Mouse (Mus musculus) kidney, adult 11 months (tissue): ENCODE measurements at regions not wholly inside any gene's neighbourhood (a gene's known extent, or its start where the extent isn't known, plus 50 kb on each side); places are given as distances from the start of the nearest gene placed in this dataset.
"Not testable (repeated sequence)": the region's sequence is repeated elsewhere in the genome, so short reads cannot be mapped to it uniquely, and the experiment has no call there.

Experiments
- DNase-seq: peaks from one replicate; pipeline ENCODE4 v3.0.0; 2022

- DNase-seq, result peak; percentile 15
Measured at GRCm38 (mm10) chrX:162359767-162360545, 200.4 kb upstream of the Nhs start.

- no peak for DNase-seq
Measured at GRCm38 (mm10) chrX:162348341-162348740, 188.8 kb upstream of the Nhs start.

DNA sequence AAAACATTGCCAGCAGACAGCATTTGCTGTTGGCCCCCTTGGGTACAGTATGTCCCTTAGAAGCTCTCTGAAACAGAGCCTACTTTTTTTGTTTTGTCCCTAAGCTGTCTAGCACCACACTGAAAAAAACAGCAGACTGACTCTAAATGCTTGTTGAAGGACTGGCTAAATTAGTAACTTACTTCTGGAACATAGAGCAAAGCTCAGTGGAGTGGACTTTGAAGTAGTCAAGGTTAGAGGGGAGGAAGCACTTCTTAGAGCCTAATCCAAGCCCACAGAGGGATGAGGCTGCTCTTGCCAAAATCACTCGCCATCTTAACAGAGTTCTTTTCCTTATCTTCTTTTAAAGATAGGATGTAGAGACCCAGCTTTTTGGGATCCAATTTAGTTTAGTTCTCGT is 188.4 kb upstream of the Nhs start:
- DNase-seq, result no peak

DNA sequence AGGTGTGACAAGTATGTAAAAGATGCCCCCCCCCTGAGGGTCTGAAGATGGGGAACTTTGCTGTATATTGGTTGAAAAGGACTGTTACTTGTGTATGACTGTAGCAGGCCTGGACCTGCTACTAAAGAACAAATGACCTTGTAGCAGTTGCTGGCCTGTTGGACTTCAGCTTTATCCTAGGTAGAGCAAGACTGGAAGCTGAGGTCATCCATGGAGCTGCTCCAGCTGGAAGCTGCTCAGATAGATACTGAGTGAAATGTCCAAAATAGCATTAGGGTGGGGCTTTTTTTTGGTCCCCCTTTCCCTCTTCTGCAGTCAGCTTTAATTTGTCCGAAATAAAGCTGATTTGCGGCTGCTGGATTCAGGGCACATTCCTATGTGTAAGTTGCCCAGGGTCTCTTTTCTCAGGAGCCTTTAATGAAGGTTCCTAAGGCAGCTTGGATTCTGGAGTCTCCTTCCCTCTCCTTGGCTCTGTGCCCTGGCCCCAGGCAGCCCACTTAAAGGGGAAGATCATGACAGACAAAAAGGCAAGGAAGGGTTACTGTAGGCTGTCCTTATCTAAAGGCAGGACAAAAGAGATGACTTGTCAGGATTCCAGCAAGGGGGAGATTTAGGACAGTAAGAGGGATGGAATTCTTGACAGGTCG is 186.1 kb upstream of the Nhs start:
- DNase-seq, result no peak

DNA sequence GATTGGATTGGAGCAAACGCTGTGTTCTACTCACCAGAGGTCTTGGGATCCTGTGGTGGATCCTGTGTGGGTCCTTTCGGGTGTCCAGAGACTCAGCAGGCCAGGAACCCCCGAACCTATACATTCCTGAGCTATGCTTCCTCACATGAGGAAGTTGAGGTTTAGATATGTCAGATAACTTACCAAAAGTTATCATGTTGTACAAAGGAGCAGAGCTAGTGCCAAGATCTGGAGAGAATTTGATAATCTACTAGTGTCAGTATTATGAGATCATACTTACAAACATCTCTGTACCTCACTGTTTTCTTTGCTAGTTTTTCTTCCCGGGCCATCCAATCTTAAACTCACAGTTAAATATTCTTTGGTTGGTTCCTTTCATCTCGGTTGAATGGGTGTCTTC is 172.6 kb upstream of the Nhs start:
- no peak for DNase-seq

DNA sequence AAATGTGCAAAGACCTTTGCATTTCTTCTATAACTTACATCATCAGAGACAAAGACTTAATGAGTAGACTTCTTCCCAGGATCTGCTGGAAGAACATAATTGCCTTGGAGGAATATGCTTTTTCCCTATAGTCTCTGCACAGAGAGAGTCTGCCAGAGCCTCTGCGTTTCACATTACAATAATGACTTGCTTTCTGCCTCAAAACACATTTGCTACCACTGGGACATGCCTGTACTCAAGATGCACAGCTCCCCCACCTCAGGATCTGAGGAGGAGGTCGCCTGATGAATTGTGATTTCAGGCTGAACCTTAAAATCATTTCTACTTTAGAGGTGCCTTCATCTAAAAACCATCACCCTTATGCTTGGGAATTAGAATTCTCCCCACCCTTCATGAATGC is 148.1 kb upstream of the Nhs start:
- DNase-seq, result no peak

- no peak for DNase-seq
Measured at GRCm38 (mm10) chrX:162304145-162304544, 144.6 kb upstream of the Nhs start.

- DNase-seq, result no peak
Measured at GRCm38 (mm10) chrX:162302788-162303187, 143.3 kb upstream of the Nhs start.

GRCm38 (mm10) chrX:162291234-162291633 is 131.7 kb upstream of the Nhs start:
- no peak for DNase-seq

DNA sequence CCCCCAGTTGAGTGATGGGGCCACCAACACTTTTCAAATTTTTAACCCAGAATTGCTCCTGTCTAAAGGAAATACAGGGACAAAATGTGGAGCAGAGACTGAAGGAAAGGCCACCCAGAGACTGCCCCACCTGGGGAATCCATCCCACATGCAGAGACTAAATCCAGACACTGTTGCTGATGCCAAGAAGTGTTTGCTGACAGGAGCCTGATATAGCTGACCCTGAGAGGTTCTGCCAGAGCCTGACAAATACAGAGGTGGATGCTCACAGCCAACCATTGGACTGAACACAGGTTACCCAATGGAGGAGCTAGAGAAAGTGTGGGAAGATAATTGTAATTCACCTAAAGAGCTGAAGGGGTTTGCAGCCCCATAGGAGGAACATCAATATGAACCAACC is 126.6 kb upstream of the Nhs start:
- DNase-seq, result not testable (repeated sequence)

DNA sequence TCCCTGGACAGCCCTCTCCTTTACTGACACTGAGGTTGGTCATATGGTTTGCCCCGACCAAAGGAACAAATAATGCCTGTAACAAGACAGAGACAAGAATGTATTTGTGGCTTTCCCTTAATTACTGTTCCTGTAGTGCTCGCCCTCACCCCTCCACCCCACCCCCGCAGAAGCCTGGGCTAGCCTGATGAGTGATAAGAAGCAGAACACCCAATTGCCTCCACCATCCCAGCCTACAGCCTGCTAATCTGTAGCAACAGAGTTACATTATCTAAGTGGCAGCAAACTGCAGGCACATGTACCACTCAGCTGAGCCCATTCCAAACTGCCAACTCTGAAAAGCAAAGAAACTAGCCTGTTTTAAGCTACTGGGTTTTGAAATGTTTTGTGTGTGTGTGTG is 124.7 kb upstream of the Nhs start:
- no peak for DNase-seq

DNA sequence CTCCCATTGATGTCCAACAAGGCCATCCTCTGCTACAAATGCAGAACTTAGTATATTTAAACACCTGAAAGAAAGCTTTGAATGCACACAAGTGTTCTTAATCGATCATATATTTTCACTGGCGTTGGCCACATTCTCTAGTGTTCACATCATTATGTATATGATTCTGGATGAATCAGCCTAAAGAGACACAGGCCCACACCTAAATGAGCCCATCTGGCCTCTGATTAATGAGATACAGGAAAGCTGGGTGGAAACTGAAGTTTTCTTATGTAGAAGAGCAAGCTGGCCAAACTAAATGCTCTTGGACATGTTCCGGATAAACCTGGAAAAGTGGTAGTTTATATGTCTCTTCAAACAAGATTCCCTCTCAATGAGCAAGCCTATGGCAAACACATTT is 123.2 kb upstream of the Nhs start:
- DNase-seq, result no peak

DNA sequence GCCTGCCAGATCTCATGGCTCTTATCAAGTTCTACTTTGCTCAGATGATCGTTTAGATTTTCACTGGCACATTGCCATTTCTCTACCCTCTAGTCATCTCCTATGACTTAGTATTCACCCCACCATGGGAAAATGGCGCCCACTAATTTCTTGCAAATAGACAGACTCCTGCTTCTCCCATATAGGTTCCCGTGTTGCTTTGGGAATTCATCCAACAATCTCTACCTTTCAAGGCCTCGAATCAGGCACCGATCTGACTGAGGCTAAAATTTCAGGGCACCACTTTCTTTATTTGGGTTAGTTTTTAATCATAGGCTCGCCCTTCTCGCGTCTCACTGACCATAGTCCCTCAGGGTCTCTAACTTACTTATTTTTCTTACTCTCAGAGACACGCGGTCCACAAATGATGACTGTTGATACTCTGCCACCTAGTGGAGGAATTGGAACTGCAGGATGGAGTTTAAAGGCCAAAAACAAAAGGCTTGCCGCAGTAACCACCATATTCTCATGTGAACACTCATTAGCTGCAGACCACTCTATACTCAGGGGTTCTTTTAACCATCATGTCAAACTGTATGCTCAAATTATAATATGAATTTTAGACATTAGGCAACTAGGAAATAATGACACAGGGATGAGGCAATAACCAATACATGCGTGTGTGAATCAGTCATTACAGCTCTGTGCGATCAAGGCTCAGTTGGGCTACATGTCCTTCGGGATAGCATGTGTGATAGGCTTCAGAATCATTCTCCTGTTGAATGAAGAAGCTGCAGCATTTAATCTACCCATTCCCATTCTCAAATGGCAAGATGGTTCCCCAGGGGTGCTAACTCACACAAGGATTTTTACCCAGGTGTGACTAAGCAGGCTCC is 119.5 kb upstream of the Nhs start:
- peak; percentile 44 for DNase-seq

GRCm38 (mm10) chrX:162274581-162274980 is 115.1 kb upstream of the Nhs start:
- DNase-seq, result no peak

DNA sequence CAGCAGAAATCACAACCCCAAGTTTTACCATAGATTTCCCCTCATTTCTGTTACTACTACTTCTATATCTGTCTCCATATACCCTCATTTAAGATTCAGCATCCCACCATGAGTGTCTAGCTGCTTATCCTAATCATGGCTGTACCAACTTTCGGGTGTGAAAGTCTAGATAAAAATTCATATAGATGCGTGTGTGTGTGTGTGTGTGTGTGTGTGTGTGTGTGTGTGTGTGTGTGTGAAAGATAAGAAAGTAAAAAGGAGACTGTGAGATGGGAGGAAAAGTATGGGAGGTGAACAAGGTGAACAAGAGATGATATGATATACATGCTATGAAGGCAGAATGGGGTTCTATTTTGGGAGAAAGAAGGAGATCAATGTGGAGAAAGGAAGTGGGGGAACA is 111.7 kb upstream of the Nhs start:
- DNase-seq, result no peak

- no peak for DNase-seq
Measured at GRCm38 (mm10) chrX:162268918-162269317, 109.4 kb upstream of the Nhs start.

DNA sequence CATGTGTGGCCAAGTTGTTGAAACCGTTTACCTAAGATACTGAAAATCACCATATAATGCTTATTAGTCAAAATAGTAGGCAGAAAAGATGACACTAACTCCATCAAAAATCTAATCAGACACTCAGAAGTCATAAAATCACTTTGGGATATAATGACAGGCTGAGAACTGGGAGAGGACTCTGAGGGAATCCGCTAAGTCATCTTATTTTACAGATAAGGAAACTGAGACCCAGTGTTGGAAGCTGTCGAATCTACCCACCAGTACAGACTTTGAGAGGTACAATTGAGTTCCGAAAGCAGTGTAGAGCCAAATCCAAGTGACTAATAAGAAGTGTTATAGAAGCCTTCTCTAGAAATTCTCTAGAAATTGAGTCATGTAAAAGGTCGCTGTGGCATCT is 108.6 kb upstream of the Nhs start:
- DNase-seq, result no peak

DNA sequence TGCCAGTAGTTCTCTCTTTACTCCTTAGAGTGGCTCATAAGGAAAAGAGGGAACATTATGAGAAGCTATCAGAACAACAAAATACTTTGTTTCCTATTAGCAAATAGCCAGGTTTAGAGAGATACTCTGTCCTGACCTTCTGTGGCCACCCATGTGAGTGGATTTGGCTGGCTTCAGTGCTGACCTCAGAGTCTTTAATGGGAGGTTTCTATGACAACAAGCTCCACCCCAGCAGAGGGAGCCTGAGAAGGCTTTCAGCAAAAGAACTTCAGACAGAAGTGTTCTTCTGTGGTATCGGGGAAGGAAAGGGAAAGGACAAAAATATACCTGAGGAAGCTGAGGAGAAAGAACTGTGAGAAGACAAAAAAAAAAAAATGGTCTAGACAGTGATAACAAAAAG is 108.1 kb upstream of the Nhs start:
- peak; percentile 75 for DNase-seq

- peak; percentile 14 for DNase-seq
Measured at GRCm38 (mm10) chrX:162266769-162267168, 107.2 kb upstream of the Nhs start.

- no peak for DNase-seq
Measured at GRCm38 (mm10) chrX:162257398-162257797, 97.9 kb upstream of the Nhs start.

DNA sequence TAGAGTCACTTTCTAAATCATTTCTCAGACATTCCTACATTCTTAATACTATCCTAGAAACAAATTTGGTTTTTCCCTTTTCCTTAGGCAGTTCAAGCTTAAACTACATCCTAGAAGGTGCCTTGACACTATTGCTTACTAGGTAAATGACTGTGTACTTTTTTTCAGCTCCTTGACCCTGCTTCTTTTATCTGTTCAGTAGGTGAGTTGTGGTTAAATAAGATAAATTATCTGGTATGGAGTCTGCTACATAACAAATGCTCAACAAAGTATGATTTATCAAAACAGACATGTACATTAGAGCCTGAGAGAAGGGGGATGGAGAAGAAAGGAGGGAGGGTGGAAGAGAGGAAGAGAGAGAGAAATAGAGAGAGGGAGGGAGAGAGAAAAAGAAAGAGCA is 96.3 kb upstream of the Nhs start:
- no peak for DNase-seq

DNA sequence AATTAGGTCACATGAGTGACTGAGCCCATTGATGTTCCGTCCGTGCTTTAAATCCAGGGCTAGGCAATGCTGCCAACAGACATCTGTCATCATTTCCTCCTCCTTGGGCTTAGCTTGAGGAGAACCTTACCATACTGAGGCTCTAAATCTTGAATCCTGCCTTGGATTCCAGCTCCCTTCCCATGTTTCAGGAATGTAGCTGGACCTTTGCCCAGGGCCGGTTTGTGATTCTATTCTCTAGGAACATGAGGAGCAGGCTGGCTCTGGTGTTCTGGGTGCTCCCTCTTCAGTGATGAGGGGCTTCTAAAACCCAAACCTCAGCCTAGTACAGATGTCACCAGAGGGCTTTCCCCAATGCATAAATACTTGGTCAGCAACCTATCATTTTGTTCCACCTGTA is 81.8 kb upstream of the Nhs start:
- DNase-seq, result no peak

GRCm38 (mm10) chrX:162235552-162235951 is 76.0 kb upstream of the Nhs start:
- no peak for DNase-seq

DNA sequence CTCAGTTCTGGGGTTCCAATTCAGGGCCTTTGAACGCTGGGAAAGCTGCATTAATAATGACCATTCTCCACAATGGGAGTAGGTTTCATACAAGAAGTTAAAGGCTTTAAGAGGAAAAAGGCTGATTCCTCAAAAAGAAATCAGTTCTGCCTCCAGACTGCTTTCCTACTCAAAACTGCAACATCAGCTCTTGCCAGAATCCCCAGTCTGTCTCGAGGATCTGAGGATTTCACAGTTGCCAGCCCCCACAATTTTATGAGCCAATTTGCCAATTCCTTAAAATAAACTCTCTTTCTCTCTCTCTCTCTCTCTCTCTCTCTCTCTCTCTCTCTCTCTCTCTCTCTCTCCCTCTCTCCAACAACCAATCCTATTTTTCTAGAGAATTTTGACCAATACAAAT is 51.3 kb upstream of the Nhs start:
- DNase-seq, result no peak
